8 mouse cellular contexts compared by ENCODE assay signal in genomic region chr13:104177796-104178649, GRCm38 (mm10). TPM values are rescaled to one million over a fixed set of nuclear protein-coding genes. Genes with fewer than 3 reads are reported as not detected.
DNase-seq lines count a peak whose midpoint lies in the region; ATAC-seq lines count a peak whose summit lies in the region.

Gene Trappc13 (minus strand): TSS chr13:104178469.

- peaks cover 12% of the 10 kb centered on the region; the same call in 1 of the 2 replicates for H3K36me3 ChIP-seq in embryonic facial prominence, embryonic 12.5 days
- H3K36me3 ChIP-seq in heart, embryonic 12.5 days: peaks cover 10% of the 10 kb centered on the region; the same call in 1 of the 2 replicates
- peaks cover 15% of the 10 kb centered on the region for H3K36me3 ChIP-seq in liver, embryonic 13.5 days

- H3K4me2 ChIP-seq in embryonic facial prominence, embryonic 12.5 days (replicated peaks): peak within 1 kb of the TSS; percentile 63
- peak within 1 kb of the TSS; percentile 71 for H3K4me2 ChIP-seq in heart, embryonic 12.5 days
- peak within 1 kb of the TSS; percentile 83 for H3K4me2 ChIP-seq in liver, embryonic 13.5 days

- H3K9me3 ChIP-seq in embryonic facial prominence, embryonic 12.5 days: no peaks in the 10 kb centered on the region
- no peaks in the 10 kb centered on the region for H3K9me3 ChIP-seq in heart, embryonic 12.5 days (replicated peaks)
- no peaks in the 10 kb centered on the region for H3K9me3 ChIP-seq in liver, embryonic 13.5 days (replicated peaks)

- peak within 1 kb of the TSS; percentile 84 for H3K27ac ChIP-seq in embryonic facial prominence, embryonic 12.5 days
- peak within 1 kb of the TSS; percentile 82 for H3K27ac ChIP-seq in heart, embryonic 12.5 days (ENCODE audit: poor library complexity, severe bottlenecking)
- peak within 1 kb of the TSS; percentile 92 for H3K27ac ChIP-seq in liver, embryonic 13.5 days

- H3K9ac ChIP-seq in embryonic facial prominence, embryonic 12.5 days: peak within 1 kb of the TSS; percentile 79
- peak within 1 kb of the TSS; percentile 91 for H3K9ac ChIP-seq in heart, embryonic 12.5 days
- peak within 1 kb of the TSS; percentile 90 for H3K9ac ChIP-seq in liver, embryonic 13.5 days

- H3K4me3 ChIP-seq in embryonic facial prominence, embryonic 12.5 days: peak within 1 kb of the TSS; percentile 72
- H3K4me3 ChIP-seq in heart, embryonic 12.5 days: peak within 1 kb of the TSS; percentile 72
- peak within 1 kb of the TSS; percentile 86 for H3K4me3 ChIP-seq in liver, embryonic 13.5 days (replicated peaks)

- WGBS in embryonic facial prominence, embryonic 12.5 days: under 1% methylated on average over 32 of the region's 32 CpGs
- under 1% methylated on average over 32 of the region's 32 CpGs for WGBS in heart, embryonic 12.5 days
- under 1% methylated on average over 32 of the region's 32 CpGs for WGBS in liver, embryonic 13.5 days (ENCODE audit: insufficient replicate concordance)

- peak; percentile 94 to 95 for DNase-seq in cerebellum, postnatal 10 days
- DNase-seq in cerebellum, adult 11 months: no peak
- DNase-seq in R1 (ENCODE audit: low read depth, low spot score): peak; percentile 92
- peak; percentile 90 for DNase-seq in kidney, postnatal 14 days
- no peak for DNase-seq in liver, embryonic 13.5 days
- DNase-seq in right cerebral cortex, postnatal 14 days: peak; percentile 14

- H3K27me3 ChIP-seq in embryonic facial prominence, embryonic 12.5 days: no peaks in the 10 kb centered on the region
- H3K27me3 ChIP-seq in heart, embryonic 12.5 days (replicated peaks): no peaks in the 10 kb centered on the region
- no peaks in the 10 kb centered on the region for H3K27me3 ChIP-seq in liver, embryonic 13.5 days

- peak; percentile 80 for ATAC-seq in embryonic facial prominence, embryonic 12.5 days (ENCODE audit: insufficient number of reproducible peaks, insufficient read depth, low FRiP score, low TSS enrichment)
- peak; percentile 89 for ATAC-seq in heart, embryonic 12.5 days (ENCODE audit: insufficient number of reproducible peaks, low FRiP score)
- peak; percentile 85 for ATAC-seq in liver, embryonic 13.5 days (ENCODE audit: low read depth)

- peaks cover 12% of the 10 kb centered on the region for H3K4me1 ChIP-seq in embryonic facial prominence, embryonic 12.5 days
- peaks cover 5% of the 10 kb centered on the region for H3K4me1 ChIP-seq in heart, embryonic 12.5 days (replicated peaks)
- peaks cover 29% of the 10 kb centered on the region for H3K4me1 ChIP-seq in liver, embryonic 13.5 days (replicated peaks)

RNA-seq across cellular contexts. Expression of gene Trappc13, which starts in this region (rescaled TPM):
- polyA plus RNA-seq in embryonic facial prominence, embryonic 12.5 days (2016; fragmentation: Nextera tagmentation; extraction: Ambion mirVana): 70.2 and 70.8 TPM in 2 replicates
- polyA plus RNA-seq in heart, embryonic 12.5 days (2016; fragmentation: Nextera tagmentation; extraction: Ambion mirVana): 52.7 and 54.5 TPM in 2 replicates
- 29.1 and 35.8 TPM in 2 replicates for polyA plus RNA-seq in liver, embryonic 13.5 days (2015; fragmentation: Nextera tagmentation; extraction: Ambion mirVana)

Comparison
In these comparisons a context has a peak if more than half of its experiments do, and no peak if none do; other contexts are left out.
1. DNase-seq: peak in cerebellum, postnatal 10 days (2 of 2), R1 (single experiment), kidney, postnatal 14 days (single experiment) and right cerebral cortex, postnatal 14 days (single experiment); none in cerebellum, adult 11 months (single experiment) and liver, embryonic 13.5 days (single experiment).
2. Peak in every context shown above with its lines, with median percentiles within 50 percentile points of each other: ATAC-seq, H3K27ac ChIP-seq, H3K4me2 ChIP-seq, H3K4me3 ChIP-seq and H3K9ac ChIP-seq.